Mouse (Mus musculus) lung, postnatal 0 days (tissue): ENCODE data around the gene 6030408B16Rik. TPM values are rescaled to one million over a fixed set of nuclear protein-coding genes. Genes with fewer than 3 reads are reported as not detected.
A peak's percentile ranks its signal among the peaks of the same experiment; 100 is the strongest.

Source experiments
- ATAC-seq: fragments of 200-750 bp; cut with Nextera tagmentation; 2 replicates; pipeline ENCODE4 v1.8.0; 2017; ENCODE audit warnings: moderate library complexity
- DNase-seq: peaks from one replicate; pipeline ENCODE4 v3.0.0-alpha.2; 2016; ENCODE audit warnings: low spot score
- H3K27ac ChIP-seq: fragments of 300-500 bp; sonication (generic); 2 replicates; pipeline ENCODE4 v1.5.1; 2014; ENCODE audit warnings: antibody characterized with exemption, mild to moderate bottlenecking, low read length, mixed read lengths
- H3K27me3 ChIP-seq: fragments of 300-500 bp; sonication (generic); replicated peaks from 2 replicates; pipeline ENCODE4 v1.6.1; 2014; ENCODE audit warnings: low read length, mixed read lengths; ENCODE audit not compliant: insufficient read depth
- H3K36me3 ChIP-seq: fragments of 300-500 bp; sonication (generic); 2 replicates; pipeline ENCODE4 v1.6.1; 2014; ENCODE audit warnings: low read length, mixed read lengths; ENCODE audit not compliant: insufficient read depth
- H3K4me1 ChIP-seq: fragments of 300-500 bp; sonication (generic); 2 replicates; pipeline ENCODE4 v1.6.1; 2014; ENCODE audit warnings: antibody characterized with exemption, low read depth, low read length, mixed read lengths; ENCODE audit not compliant: insufficient read depth
- H3K4me2 ChIP-seq: fragments of 300-500 bp; sonication (generic); replicated peaks from 2 replicates; pipeline ENCODE4 v1.6.1; 2014; ENCODE audit warnings: low read depth, mild to moderate bottlenecking, low read length, moderate library complexity, mixed read lengths
- H3K4me3 ChIP-seq: fragments of 300-500 bp; sonication (generic); 2 replicates; pipeline ENCODE4 v1.5.1; 2014; ENCODE audit warnings: low read depth, low read length
- H3K9ac ChIP-seq: fragments of 300-500 bp; sonication (generic); replicated peaks from 2 replicates; pipeline ENCODE4 v1.6.1; 2014; ENCODE audit warnings: low read depth, mild to moderate bottlenecking
- H3K9me3 ChIP-seq: fragments of 300-500 bp; sonication (generic); 2 replicates; pipeline ENCODE4 v1.6.1; 2016; ENCODE audit warnings: low read length, mixed read lengths
- CTCF ChIP-seq: IDR thresholded peaks from 2 replicates; pipeline ENCODE4 v1.5.1; 2016; ENCODE audit warnings: antibody characterized with exemption, mild to moderate bottlenecking
- EP300 ChIP-seq: IDR thresholded peaks from 2 replicates; pipeline ENCODE4 v1.6.1; 2016; ENCODE audit warnings: antibody characterized with exemption, mild to moderate bottlenecking, control low read depth
- WGBS: fragments of 180-500 bp; shearing (Covaris S2); extraction: QIAGEN DNeasy Blood & Tissue Kit; methylation state at CpG from one replicate; pipeline ENCODE4 v1.1.7; 2014; 5-methylcytosine and 5-hydroxymethylcytosine counted together
- polyA plus RNA-seq: library from polyadenylated mRNA; unstranded; fragments of >200 nt; fragmentation: Nextera tagmentation; extraction: Ambion mirVana; gene quantifications from 2 replicates; pipeline ENCODE4 v1.2.1, GENCODE M21; 2015

The 6030408B16Rik gene
- polyA plus RNA-seq, 1 experiment from 2014 or later = 74.9 TPM

DNA sequence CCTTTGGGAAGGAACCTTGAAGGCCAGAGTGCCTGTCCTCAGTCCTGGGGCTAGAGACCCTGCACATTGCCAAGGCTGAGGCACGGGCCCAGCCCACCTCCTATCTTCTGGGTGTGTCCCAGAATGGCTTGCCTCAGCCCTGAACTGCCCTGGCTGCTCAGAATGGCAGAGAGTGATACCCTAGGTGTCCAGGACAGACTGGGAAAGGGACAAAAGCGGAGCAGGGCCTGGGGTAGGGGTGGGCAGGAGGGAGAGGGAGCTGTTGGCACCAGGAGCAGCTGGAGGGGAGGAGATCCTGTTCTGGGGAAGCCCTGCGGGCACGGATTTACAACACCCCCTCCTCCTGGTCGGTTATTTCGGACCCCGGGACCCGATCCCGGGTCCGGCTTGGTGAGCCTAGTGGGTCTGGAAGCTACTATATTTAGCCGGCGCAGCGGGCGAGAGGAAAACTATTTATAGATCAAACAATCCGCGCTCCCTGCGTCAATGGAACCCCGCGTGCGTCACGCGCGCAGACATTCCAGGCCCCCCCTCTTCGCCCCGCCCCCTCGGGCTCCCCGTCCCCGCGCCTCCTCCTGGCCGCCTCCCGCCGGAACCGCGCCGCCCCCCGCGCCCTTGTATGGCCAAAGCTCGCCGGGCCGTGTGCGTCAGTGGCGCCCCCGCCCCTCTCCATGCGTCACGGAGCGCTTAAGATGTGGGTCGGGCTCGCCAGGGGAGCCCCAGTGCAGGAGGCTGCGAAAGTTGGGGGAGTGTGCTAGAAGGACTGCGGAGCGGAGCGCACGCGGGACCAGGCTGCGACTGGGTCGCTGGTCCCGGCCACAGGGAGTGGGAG is 26.7 kb upstream of the 6030408B16Rik start:
- peak; percentile 97 for DNase-seq
- WGBS = 2% methylated on average over 52 of the region's 57 CpGs
- peaks cover 9% of the 10 kb centered on the region for H3K4me1 ChIP-seq
- H3K27me3 ChIP-seq = no peaks in the 10 kb centered on the region
- H3K9me3 ChIP-seq = no peaks in the 10 kb centered on the region
- peak; percentile 54 for TF ChIP-seq CTCF
- peak; percentile 94 for TF ChIP-seq EP300
- H3K4me2 ChIP-seq = peak overlapping the region; percentile 83
- H3K27ac ChIP-seq = peak overlapping the region; percentile 81
- peak; percentile 95 for ATAC-seq
- peaks cover 5% of the 10 kb centered on the region; the same call in 1 of the 2 replicates for H3K36me3 ChIP-seq
- peak overlapping the region; percentile 50 for H3K9ac ChIP-seq
- H3K4me3 ChIP-seq = peak overlapping the region; percentile 57

DNA sequence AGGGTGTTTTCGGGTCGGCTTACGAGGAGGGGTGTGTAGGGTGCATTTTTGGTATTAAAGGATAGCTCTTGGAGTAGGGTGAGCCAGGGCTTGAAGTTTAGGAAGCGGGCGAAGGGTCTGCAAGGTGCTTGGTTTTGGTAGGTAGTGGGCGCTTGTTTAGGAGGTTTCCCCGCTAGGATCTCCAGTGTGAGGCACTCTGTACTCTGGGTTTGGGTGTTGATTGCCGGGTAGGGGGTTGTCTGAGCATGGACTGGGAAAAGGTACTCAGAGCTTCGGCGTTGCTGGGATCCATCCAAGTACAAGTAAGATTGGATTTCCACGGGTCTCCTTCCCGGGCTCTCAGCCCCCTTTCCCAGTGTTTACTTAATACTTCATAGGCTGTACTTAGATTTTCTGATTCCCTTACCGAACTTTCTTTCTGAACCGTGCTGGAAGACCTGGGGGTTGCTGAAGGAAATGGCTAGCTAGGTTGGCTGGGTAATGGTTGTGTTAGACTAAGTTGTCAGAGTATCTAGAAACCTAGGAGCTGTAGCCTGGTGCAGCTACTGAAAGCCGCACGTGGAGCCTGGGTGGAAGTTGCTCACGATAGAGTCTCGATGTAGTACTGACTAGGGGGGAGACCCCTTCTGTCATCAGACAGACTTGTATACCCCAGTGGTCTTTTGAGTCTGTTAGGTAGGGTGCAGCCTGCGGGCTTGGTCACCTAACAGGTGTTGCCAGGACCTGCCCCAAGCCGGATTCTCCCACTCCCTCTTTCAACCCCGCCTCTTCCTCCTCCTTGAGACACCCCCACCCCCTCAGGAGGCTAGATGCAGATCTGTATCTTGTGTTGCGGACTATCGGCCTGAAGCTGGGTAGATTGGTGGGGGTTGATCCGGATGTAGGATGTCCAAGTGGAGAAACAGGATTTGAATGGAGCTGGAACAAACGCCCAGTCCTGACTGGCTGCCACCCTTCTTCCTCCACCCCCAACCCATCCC is 25.7 kb upstream of the 6030408B16Rik start:
- H3K9ac ChIP-seq = peak overlapping the region; percentile 50
- H3K36me3 ChIP-seq = peaks cover 14% of the 10 kb centered on the region; the same call in 1 of the 2 replicates
- WGBS = 2% methylated on average over 25 of the region's 25 CpGs
- H3K4me2 ChIP-seq = peak overlapping the region; percentile 83
- H3K4me3 ChIP-seq = peak overlapping the region; percentile 57
- H3K9me3 ChIP-seq = no peaks in the 10 kb centered on the region
- DNase-seq = peak; percentile 84
- peaks cover 9% of the 10 kb centered on the region for H3K4me1 ChIP-seq
- H3K27ac ChIP-seq = peak overlapping the region; percentile 48
- ATAC-seq = peak; percentile 20
- H3K27me3 ChIP-seq = no peaks in the 10 kb centered on the region
- TF ChIP-seq EP300 = peak; percentile 62
- TF ChIP-seq CTCF = no peak

DNA sequence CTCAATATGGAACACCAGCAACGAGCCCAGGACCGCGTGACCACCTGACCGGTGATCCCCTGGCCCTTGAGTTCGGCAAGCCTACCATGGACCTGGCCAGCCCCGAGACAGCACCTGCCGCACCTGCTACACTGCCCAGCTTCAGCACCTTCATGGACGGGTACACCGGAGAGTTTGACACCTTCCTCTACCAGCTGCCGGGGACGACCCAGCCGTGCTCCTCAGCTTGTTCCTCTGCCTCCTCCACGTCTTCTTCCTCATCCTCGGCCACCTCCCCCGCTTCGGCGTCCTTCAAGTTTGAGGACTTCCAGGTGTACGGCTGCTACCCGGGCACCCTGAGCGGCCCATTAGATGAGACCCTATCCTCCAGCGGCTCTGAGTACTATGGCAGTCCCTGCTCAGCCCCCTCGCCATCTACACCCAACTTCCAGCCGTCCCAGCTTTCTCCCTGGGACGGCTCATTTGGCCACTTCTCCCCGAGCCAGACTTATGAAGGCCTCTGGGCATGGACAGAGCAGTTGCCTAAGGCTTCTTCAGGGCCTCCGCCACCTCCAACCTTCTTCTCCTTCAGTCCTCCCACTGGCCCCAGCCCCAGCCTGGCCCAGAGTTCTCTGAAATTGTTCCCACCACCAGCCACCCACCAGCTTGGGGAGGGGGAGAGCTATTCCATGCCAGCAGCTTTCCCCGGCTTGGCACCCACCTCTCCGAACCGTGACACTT is 22.8 kb upstream of the 6030408B16Rik start:
- Histone ChIP-seq H3K4me1 (peaks cover 9% of the 10 kb centered on the region), H3K27me3 (no peaks in the 10 kb centered on the region), H3K27ac (no peak overlapping the region), H3K4me3 (no peak overlapping the region), H3K4me2 (no peak overlapping the region), H3K9me3 (no peaks in the 10 kb centered on the region), H3K36me3 (peaks cover 25% of the 10 kb centered on the region; the same call in 1 of the 2 replicates), H3K9ac (no peak overlapping the region)
- 90% methylated on average over 29 of the region's 29 CpGs for WGBS
- DNase-seq (no peak), ATAC-seq (no peak)
- TF ChIP-seq CTCF = no peak
- no peak for TF ChIP-seq EP300

DNA sequence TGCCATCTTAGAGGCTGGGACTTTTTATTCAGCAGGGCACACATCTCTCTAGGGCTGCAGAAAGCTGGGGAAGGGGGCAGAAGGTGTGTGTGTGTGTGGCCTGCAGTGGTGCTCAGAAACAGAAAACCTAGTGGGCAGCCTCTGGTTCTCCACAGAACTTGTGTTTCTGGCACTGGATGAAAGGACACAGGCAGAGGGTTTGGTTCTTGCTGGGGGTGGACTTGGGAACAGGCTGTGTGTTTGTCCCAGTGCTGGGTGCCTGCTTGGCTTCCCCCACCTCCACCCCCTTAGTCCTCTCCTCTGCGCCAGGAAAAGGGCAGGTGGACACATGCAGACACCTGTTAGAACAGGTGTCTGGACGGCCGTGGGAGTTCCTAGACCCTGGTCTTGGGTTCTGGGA is 21.9 kb upstream of the 6030408B16Rik start:
- no peaks in the 10 kb centered on the region for H3K27me3 ChIP-seq
- no peaks in the 10 kb centered on the region for H3K9me3 ChIP-seq
- no peak for ATAC-seq
- no peak overlapping the region for H3K27ac ChIP-seq
- no peak overlapping the region for H3K4me3 ChIP-seq
- no peak overlapping the region for H3K9ac ChIP-seq
- TF ChIP-seq CTCF (no peak), EP300 (no peak)
- WGBS = 85% methylated on average over 3 of the region's 3 CpGs
- peaks cover 2% of the 10 kb centered on the region for H3K4me1 ChIP-seq
- no peak for DNase-seq
- no peak overlapping the region for H3K4me2 ChIP-seq
- peaks cover 25% of the 10 kb centered on the region; the same call in 1 of the 2 replicates for H3K36me3 ChIP-seq

DNA sequence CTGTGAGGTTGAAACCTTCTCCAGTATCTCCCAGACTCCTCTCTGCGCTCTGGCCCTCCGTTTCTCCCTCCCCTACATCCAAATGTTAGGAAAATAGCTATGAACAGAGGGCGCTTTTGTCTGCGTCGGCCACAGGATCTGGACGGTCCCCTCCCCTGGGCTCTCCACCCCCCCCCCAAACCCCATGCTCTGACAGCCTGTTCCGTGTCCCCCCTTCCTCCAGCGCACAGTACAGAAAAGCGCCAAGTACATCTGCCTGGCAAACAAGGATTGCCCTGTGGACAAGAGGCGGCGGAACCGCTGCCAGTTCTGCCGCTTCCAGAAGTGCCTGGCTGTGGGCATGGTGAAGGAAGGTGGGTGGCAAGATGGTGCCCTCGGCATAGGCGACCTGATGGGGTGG is 21.5 kb upstream of the 6030408B16Rik start:
- Histone ChIP-seq H3K36me3 (peaks cover 25% of the 10 kb centered on the region; the same call in 1 of the 2 replicates), H3K4me2 (no peak overlapping the region), H3K4me3 (no peak overlapping the region), H3K27me3 (no peaks in the 10 kb centered on the region), H3K9ac (no peak overlapping the region), H3K9me3 (no peaks in the 10 kb centered on the region), H3K4me1 (no peaks in the 10 kb centered on the region; the same call in 1 of the 2 replicates), H3K27ac (no peak overlapping the region)
- TF ChIP-seq CTCF = no peak
- TF ChIP-seq EP300 = no peak
- WGBS = 90% methylated on average over 15 of the region's 15 CpGs
- ATAC-seq (no peak), DNase-seq (no peak)
